Mouse (Mus musculus) cerebellum, adult 2 months (tissue): ENCODE measurements around the gene Akap8l. TPM values are rescaled to one million over a fixed set of nuclear protein-coding genes. Genes with fewer than 3 reads are reported as not detected.

Experiments
- DNase-seq, 2 experiments: peaks; one replicate each; pipeline ENCODE4 v3.0.0; 2021
- H3K27ac ChIP-seq: fragments of 200-500 bp; 2 replicates; pipeline ENCODE4 v1.5.1; 2012; ENCODE audit warnings: low read length, control low read depth, inconsistent platforms; ENCODE audit not compliant: insufficient read depth
- H3K27me3 ChIP-seq: fragments of 200-500 bp; 2 replicates; pipeline ENCODE4 v1.6.1; 2012; ENCODE audit warnings: inconsistent platforms, mild to moderate bottlenecking, low read length, moderate library complexity; ENCODE audit not compliant: control insufficient read depth, insufficient read depth
- H3K4me1 ChIP-seq: fragments of 200-500 bp; 2 replicates; pipeline ENCODE4 v1.6.1; 2011; ENCODE audit warnings: low read length; ENCODE audit not compliant: control insufficient read depth, insufficient read depth
- H3K4me3 ChIP-seq: fragments of 200-500 bp; replicated peaks from 2 replicates; pipeline ENCODE3; 2011; ENCODE audit warnings: mild to moderate bottlenecking, low read depth, low read length, control low read depth; ENCODE audit not compliant: insufficient read depth
- CTCF ChIP-seq: fragments of 200-500 bp; IDR thresholded peaks from 2 replicates; pipeline ENCODE4 v1.5.1; 2011; ENCODE audit warnings: low read depth, mild to moderate bottlenecking, control low read depth, low read length, moderate library complexity, borderline replicate concordance; ENCODE audit not compliant: insufficient read depth
- POLR2A ChIP-seq: fragments of 200-500 bp; IDR thresholded peaks from 2 replicates; pipeline ENCODE4 v1.6.1; 2011; ENCODE audit warnings: low read length, control low read depth, borderline replicate concordance; ENCODE audit not compliant: insufficient read depth
- WGBS: fragments of 180-500 bp; shearing (Covaris S2); methylation state at CpG from one replicate; pipeline ENCODE4 v1.1.7; 2018; 5-methylcytosine and 5-hydroxymethylcytosine counted together
- polyA plus RNA-seq: library from polyadenylated mRNA; depleted of rRNA; stranded (reverse); fragments of >200 nt; gene quantifications from 2 replicates; pipeline ENCODE4 v1.2.3, GENCODE M21; 2012

Gene Akap8l
- polyA plus RNA-seq, 1 experiment = 279 TPM

- no peaks in the 10 kb centered on the region for H3K27me3 ChIP-seq
- WGBS = 46% methylated on average over 5 of the region's 5 CpGs
- no peak overlapping the region for H3K4me3 ChIP-seq
These were observed 33.3 kb upstream of the Akap8l start for GRCm38 (mm10) chr17:32383661-32384060.

GRCm38 (mm10) chr17:32382576-32382975 lies 32.2 kb upstream of the Akap8l start:
- no peak overlapping the region for H3K27ac ChIP-seq
- no peaks in the 10 kb centered on the region for H3K27me3 ChIP-seq
- no peak for TF ChIP-seq CTCF
- no peak for TF ChIP-seq POLR2A
- H3K4me1 ChIP-seq = peaks cover 15% of the 10 kb centered on the region
- no peak overlapping the region for H3K4me3 ChIP-seq
- 8% methylated on average over 7 of the region's 7 CpGs for WGBS
- DNase-seq = peak; percentile 64 to 81

More at GRCm38 (mm10) chr17:32383661-32384060, 33.3 kb upstream of the Akap8l start:
- Histone ChIP-seq H3K4me1 (peaks cover 20% of the 10 kb centered on the region), H3K27ac (no peak overlapping the region)
- DNase-seq = no peak
- TF ChIP-seq CTCF (no peak), POLR2A (no peak)

- H3K27me3 ChIP-seq = no peaks in the 10 kb centered on the region
- peaks cover 15% of the 10 kb centered on the region for H3K4me1 ChIP-seq
- no peak for TF ChIP-seq CTCF
- no peak for TF ChIP-seq POLR2A
- H3K27ac ChIP-seq = no peak overlapping the region
- H3K4me3 ChIP-seq = no peak overlapping the region
- 85% methylated on average over 2 of the region's 2 CpGs for WGBS
- DNase-seq = no peak
These were observed 28.4 kb upstream of the Akap8l start for GRCm38 (mm10) chr17:32378786-32379185.

- Histone ChIP-seq H3K27me3 (no peaks in the 10 kb centered on the region), H3K27ac (no peak overlapping the region), H3K4me3 (no peak overlapping the region), H3K4me1 (peaks cover 6% of the 10 kb centered on the region)
- TF ChIP-seq POLR2A = no peak
- no peak for DNase-seq
- 64% methylated on average over 9 of the region's 9 CpGs for WGBS
These were observed 26.7 kb upstream of the Akap8l start for GRCm38 (mm10) chr17:32377137-32377536.

GRCm38 (mm10) chr17:32376475-32376874 lies 26.1 kb upstream of the Akap8l start:
- Histone ChIP-seq H3K4me3 (no peak overlapping the region), H3K27ac (no peak overlapping the region), H3K27me3 (no peaks in the 10 kb centered on the region), H3K4me1 (no peaks in the 10 kb centered on the region; the same call in 1 of the 2 replicates)
- no peak for TF ChIP-seq POLR2A
- TF ChIP-seq CTCF = no peak
- no peak for DNase-seq
- 84% methylated on average over 15 of the region's 15 CpGs for WGBS

GRCm38 (mm10) chr17:32368991-32369578 lies 18.7 kb upstream of the Akap8l start:
- no peaks in the 10 kb centered on the region for H3K27me3 ChIP-seq
- 0 out of 2 replicates have a peak, but pooled peaks cover 4% of the 10 kb centered on the region for H3K4me1 ChIP-seq
- TF ChIP-seq POLR2A = no peak
- WGBS = 37% methylated on average over 13 of the region's 17 CpGs
- no peak for DNase-seq
- no peak overlapping the region for H3K27ac ChIP-seq
- no peak overlapping the region for H3K4me3 ChIP-seq

- Histone ChIP-seq H3K27ac (no peak overlapping the region), H3K27me3 (no peaks in the 10 kb centered on the region), H3K4me1 (peaks cover 7% of the 10 kb centered on the region; the same call in 1 of the 2 replicates), H3K4me3 (no peak overlapping the region)
- TF ChIP-seq POLR2A (no peak), CTCF (no peak)
- 80% methylated on average over 11 of the region's 11 CpGs for WGBS
- DNase-seq = no peak
These were observed 17.3 kb upstream of the Akap8l start for GRCm38 (mm10) chr17:32367706-32368105.

- no peak for TF ChIP-seq POLR2A
- Histone ChIP-seq H3K4me1 (peaks cover 10% of the 10 kb centered on the region; the same call in 1 of the 2 replicates), H3K27me3 (no peaks in the 10 kb centered on the region), H3K27ac (no peak overlapping the region), H3K4me3 (no peak overlapping the region)
- DNase-seq = no peak
- WGBS = 84% methylated on average over 1 of the region's 1 CpGs
These were observed 14.9 kb upstream of the Akap8l start for GRCm38 (mm10) chr17:32365296-32365695.
